Mouse (Mus musculus) neural tube, embryonic 14.5 days (tissue): ENCODE measurements at regions not wholly inside any gene's neighbourhood (a gene's known extent, or its start where the extent isn't known, plus 50 kb on each side); places are given as distances from the start of the nearest gene placed in this dataset.

Experiments used
- ATAC-seq: fragments of 200-750 bp; cut with Nextera tagmentation; 2 replicates; pipeline ENCODE4 v1.8.0; 2017; ENCODE audit warnings: low read depth, mild to moderate bottlenecking, moderate TSS enrichment, moderate library complexity
- H3K27ac ChIP-seq: fragments of 300-500 bp; sonication (generic); 2 replicates; pipeline ENCODE4 v1.5.1; 2014; ENCODE audit warnings: low read depth, mild to moderate bottlenecking, control low read depth, low read length, moderate library complexity, mixed read lengths
- H3K27me3 ChIP-seq: fragments of 300-500 bp; sonication (generic); 2 replicates; pipeline ENCODE4 v1.6.1; 2014; ENCODE audit warnings: low read length; ENCODE audit not compliant: control insufficient read depth, insufficient read depth
- H3K36me3 ChIP-seq: fragments of 300-500 bp; sonication (generic); 2 replicates; pipeline ENCODE4 v1.6.1; 2014; ENCODE audit warnings: low read length, mixed read lengths; ENCODE audit not compliant: control insufficient read depth, insufficient read depth
- H3K4me1 ChIP-seq: fragments of 300-500 bp; sonication (generic); 2 replicates; pipeline ENCODE4 v1.6.1; 2014; ENCODE audit warnings: low read length; ENCODE audit not compliant: control insufficient read depth, insufficient read depth
- H3K4me2 ChIP-seq: fragments of 300-500 bp; sonication (generic); 2 replicates; pipeline ENCODE4 v1.6.1; 2014; ENCODE audit warnings: mild to moderate bottlenecking, low read depth, low read length, control low read depth
- H3K4me3 ChIP-seq: fragments of 300-500 bp; sonication (generic); 2 replicates; pipeline ENCODE4 v1.5.1; 2014; ENCODE audit warnings: low read depth, low read length, control low read depth, mixed read lengths
- H3K9ac ChIP-seq: fragments of 300-500 bp; sonication (generic); replicated peaks from 2 replicates; pipeline ENCODE4 v1.6.1; 2014; ENCODE audit warnings: low read depth, mild to moderate bottlenecking, control low read depth, low read length, mixed read lengths
- H3K9me3 ChIP-seq: fragments of 300-500 bp; sonication (generic); 2 replicates; pipeline ENCODE4 v1.6.1; 2016; ENCODE audit warnings: low read length; ENCODE audit not compliant: control insufficient read depth
- WGBS: fragments of 180-500 bp; shearing (Covaris S2); extraction: QIAGEN DNeasy Blood & Tissue Kit; methylation state at CpG from one replicate; pipeline ENCODE4 v1.1.7; 2014; 5-methylcytosine and 5-hydroxymethylcytosine counted together

GRCm38 (mm10) chr13:40608526-40608925, 129.7 kb downstream of the Tfap2a start:
- no peak for ATAC-seq
- H3K4me2 ChIP-seq, result no peak overlapping the region
- no peak overlapping the region for H3K27ac ChIP-seq
- no peak overlapping the region for H3K9ac ChIP-seq
- WGBS, result 74% methylated on average over 4 of the region's 4 CpGs
- H3K4me1 ChIP-seq, result peaks cover 6% of the 10 kb centered on the region; the same call in 1 of the 2 replicates
- H3K4me3 ChIP-seq, result no peak overlapping the region
- H3K36me3 ChIP-seq, result no peaks in the 10 kb centered on the region
- H3K9me3 ChIP-seq, result no peaks in the 10 kb centered on the region
- no peaks in the 10 kb centered on the region for H3K27me3 ChIP-seq

DNA sequence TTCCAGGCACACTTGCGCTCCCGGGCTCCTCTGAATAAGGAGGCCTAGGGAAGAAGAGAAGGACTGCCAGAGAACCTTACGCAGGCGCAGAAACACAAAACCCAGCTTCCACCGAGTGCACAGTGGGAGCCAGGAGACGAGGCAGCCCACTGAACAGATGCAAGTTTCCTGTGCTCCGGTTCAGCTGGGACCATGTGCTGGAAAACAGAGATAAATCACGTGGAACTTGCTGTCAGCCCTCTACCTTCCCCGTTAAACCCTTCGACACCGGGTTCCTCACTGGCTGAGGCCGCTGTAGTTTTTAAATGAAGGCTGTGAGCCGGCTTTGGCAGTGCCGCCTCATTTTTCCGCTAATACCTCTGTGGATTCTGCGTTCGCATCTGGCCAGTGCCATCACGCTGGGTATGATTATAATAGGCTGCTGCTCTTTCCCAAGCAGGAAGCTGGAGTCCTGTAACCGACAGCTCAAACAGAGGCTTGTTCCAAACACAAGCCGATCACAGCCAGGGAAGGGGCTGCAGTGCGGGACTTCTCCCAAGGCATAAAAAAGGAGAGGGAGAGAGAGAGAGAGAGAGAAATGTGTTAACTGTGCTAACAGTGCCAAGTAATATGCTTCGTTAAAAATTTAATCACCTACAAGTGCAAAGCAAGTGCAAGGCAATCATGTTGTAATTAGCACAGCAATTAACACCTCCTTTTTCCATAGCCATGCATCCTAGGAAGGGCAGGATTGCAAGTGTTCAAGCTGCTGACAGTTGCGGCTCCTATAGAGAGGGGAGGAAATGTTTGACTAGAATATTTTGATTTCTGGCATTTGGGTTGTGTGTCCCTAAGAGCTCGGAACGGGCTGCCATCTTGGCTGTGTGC, 131.5 kb downstream of the Tfap2a start:
- peak overlapping the region; percentile 63; the same call in 1 of the 2 replicates for H3K27ac ChIP-seq
- no peak overlapping the region; the same call in 1 of the 2 replicates for H3K9ac ChIP-seq
- peak overlapping the region; percentile 26 for H3K4me3 ChIP-seq
- no peaks in the 10 kb centered on the region for H3K36me3 ChIP-seq
- peaks cover 6% of the 10 kb centered on the region; the same call in 1 of the 2 replicates for H3K4me1 ChIP-seq
- peak; percentile 87 for ATAC-seq
- no peaks in the 10 kb centered on the region for H3K27me3 ChIP-seq
- H3K9me3 ChIP-seq, result no peaks in the 10 kb centered on the region
- peak overlapping the region; percentile 53 for H3K4me2 ChIP-seq
- 27% methylated on average over 25 of the region's 25 CpGs for WGBS

DNA sequence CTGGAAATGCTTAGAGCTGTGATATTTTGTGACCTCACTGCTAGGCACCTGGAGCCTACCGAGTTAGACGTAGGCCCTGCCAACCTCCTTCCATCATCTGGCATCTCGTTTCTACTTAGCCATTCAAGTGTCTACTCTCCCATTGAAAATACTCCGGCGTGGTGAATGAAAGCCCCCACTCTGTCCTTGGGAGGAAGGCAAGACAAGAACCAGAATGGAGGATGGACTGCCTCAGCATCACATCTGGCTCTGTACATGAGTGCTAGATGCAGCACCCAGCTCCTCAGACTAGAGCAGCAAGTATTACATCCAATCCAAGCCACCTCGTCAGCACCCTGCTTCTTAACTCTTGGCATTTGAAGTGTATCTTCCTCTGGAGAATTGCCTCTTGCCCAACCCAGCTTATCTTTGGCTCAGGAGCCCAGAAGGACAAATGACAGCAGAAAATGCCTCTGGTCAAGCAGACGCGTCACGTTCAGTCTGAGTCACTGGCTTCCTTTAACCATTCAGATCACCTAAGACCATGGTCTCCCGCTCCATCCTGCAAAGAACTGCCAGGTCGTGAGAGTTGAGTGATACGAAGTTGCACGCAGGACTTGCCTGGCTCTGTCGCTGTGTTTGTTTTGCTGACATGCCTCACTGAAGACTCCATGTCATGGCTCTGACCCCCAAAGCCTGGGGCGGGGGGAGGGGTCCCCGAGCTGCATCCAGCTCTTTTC, 132.3 kb downstream of the Tfap2a start:
- 70% methylated on average over 16 of the region's 16 CpGs for WGBS
- Histone ChIP-seq H3K4me1 (peaks cover 6% of the 10 kb centered on the region; the same call in 1 of the 2 replicates), H3K4me2 (peak overlapping the region; percentile 53), H3K36me3 (no peaks in the 10 kb centered on the region), H3K9me3 (no peaks in the 10 kb centered on the region), H3K27ac (peak overlapping the region; percentile 63; the same call in 1 of the 2 replicates), H3K4me3 (peak overlapping the region; percentile 26; the same call in 1 of the 2 replicates), H3K9ac (no peak overlapping the region), H3K27me3 (no peaks in the 10 kb centered on the region)
- ATAC-seq, result no peak; the same call in 1 of the 2 replicates

DNA sequence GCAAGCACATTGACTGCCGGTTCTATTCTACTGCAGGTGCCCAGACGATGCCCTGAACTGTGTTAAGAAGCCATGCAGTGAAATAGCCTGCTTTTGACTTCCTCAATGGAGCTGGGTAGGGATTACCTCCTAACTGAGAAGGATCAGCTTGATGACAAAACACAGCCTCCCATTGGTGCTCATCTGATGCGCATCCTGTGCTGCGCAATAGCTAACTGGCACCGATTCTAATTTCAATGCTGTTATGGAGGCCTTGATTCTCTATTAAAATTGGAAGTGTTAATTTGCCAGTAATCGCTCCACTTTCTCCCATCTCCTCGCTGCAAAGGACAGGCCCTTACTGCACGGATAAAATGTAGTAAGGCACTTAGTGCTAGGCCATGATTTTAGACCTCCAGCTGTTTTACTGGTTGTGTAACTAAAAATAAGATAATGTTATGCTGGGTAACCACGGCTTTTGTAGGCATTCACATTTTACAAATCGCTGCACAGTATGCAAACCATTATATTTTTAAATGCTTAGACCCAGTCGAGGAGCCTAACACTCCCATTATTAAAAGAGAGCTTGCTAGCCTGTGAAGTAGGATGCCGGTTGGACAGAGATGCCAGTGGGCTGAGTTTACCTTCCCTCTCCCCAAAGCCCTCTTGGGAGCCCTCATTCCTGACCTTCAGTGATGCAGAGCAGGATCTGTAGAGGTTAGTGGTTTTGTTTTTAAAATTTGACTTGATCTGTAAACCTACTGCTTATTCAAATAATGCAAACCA, 163.0 kb downstream of the Tfap2a start:
- peak; percentile 49; the same call in 1 of the 2 replicates for ATAC-seq
- Histone ChIP-seq H3K27ac (no peak overlapping the region), H3K4me1 (no peaks in the 10 kb centered on the region), H3K4me3 (no peak overlapping the region), H3K9me3 (no peaks in the 10 kb centered on the region), H3K27me3 (no peaks in the 10 kb centered on the region), H3K4me2 (no peak overlapping the region), H3K36me3 (no peaks in the 10 kb centered on the region), H3K9ac (no peak overlapping the region)
- 61% methylated on average over 12 of the region's 12 CpGs for WGBS

DNA sequence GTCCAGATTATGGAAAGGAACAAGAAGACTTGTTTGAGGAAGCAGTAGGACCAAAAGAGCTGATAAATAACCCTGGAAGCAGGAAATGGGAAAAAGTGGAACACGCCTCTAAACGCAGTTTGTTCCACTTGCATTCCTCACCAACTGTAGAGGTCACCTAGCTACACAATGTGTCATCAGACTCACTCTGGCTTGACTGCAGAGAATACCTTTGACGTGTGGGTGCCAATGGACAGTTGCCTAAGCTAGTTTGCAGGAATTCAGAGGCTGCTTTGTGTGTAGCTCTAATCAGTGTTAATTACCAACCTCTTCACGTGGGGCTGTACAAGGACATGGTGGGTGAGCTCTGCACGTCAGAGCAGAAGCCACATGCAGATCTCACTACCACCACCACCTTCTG, 168.7 kb downstream of the Tfap2a start:
- no peak for ATAC-seq
- Histone ChIP-seq H3K27ac (no peak overlapping the region), H3K4me1 (no peaks in the 10 kb centered on the region), H3K9ac (no peak overlapping the region), H3K36me3 (no peaks in the 10 kb centered on the region), H3K4me2 (no peak overlapping the region), H3K9me3 (no peaks in the 10 kb centered on the region), H3K4me3 (no peak overlapping the region), H3K27me3 (no peaks in the 10 kb centered on the region)
- 49% methylated on average over 5 of the region's 5 CpGs for WGBS

DNA sequence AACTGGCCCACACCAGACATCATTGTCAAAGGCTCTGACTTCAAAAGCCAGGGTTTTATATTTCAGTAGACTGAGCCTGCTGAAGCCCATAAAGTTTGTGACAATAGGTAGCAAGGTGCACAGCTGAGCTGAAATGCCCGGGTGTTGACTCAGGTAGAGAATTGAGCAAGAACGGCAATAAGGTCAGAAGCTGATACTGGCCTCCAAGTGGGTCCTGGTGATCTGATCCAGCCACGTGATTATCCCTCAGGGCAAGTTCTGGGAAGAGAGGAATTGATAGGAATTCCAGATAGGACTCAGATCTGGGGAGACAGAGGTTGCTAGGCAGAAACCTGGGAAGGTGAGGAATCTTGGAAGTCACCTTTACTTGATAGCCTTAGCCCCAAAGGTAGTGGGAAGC, 170.4 kb downstream of the Tfap2a start:
- no peak for ATAC-seq
- no peaks in the 10 kb centered on the region for H3K9me3 ChIP-seq
- no peak overlapping the region for H3K9ac ChIP-seq
- H3K4me3 ChIP-seq, result no peak overlapping the region
- no peaks in the 10 kb centered on the region for H3K36me3 ChIP-seq
- WGBS, result 91% methylated on average over 3 of the region's 3 CpGs
- no peak overlapping the region for H3K27ac ChIP-seq
- no peak overlapping the region for H3K4me2 ChIP-seq
- no peaks in the 10 kb centered on the region for H3K27me3 ChIP-seq
- H3K4me1 ChIP-seq, result no peaks in the 10 kb centered on the region

DNA sequence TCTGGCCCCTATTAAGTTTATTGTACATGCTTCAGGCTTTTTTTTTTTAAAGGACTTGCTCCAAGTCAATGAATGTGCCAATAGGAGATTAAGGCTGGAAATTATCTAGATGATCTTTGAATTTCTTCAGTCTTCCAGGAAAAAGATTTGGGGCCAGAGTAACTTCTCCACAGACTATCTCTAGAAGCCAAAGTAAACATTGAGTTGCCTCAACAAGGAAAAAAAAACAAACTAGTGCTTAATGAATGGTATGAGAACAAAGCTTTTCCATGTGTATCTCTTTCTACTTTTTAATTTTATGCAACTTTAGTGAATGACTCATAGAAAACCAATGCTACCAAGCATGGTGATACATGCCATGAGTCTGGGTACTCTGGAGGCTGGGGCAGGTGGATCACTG, 173.8 kb downstream of the Tfap2a start:
- no peak overlapping the region for H3K27ac ChIP-seq
- ATAC-seq, result no peak

DNA sequence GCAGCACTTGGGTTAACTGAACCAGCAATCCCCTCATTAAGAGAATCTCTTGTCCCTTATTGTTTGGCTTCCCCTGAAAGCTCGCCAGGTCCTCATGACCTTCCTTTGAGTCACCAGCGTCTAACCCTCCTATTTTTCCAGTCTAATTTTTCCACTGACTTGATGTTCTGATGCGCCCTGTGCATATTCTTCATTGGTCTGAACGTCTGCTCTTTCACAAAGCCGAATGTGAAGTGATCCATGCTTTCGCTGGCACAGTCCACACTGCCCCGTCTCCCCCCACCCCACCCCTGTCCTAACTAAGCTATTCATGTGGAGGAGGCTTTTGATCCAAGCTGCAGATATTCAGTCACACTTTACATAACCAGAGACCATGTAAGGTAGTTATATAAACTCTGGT, 183.8 kb downstream of the Tfap2a start:
- Histone ChIP-seq H3K9me3 (no peaks in the 10 kb centered on the region), H3K36me3 (no peaks in the 10 kb centered on the region), H3K27me3 (no peaks in the 10 kb centered on the region), H3K4me3 (no peak overlapping the region), H3K4me2 (no peak overlapping the region), H3K27ac (no peak overlapping the region), H3K4me1 (no peaks in the 10 kb centered on the region), H3K9ac (no peak overlapping the region)
- no peak for ATAC-seq
- 67% methylated on average over 7 of the region's 7 CpGs for WGBS

More for the DNA sequence above, 173.8 kb downstream of the Tfap2a start:
- no peak overlapping the region for H3K4me2 ChIP-seq
- no peak overlapping the region for H3K4me3 ChIP-seq
- no peaks in the 10 kb centered on the region for H3K9me3 ChIP-seq
- H3K4me1 ChIP-seq, result no peaks in the 10 kb centered on the region
- H3K36me3 ChIP-seq, result no peaks in the 10 kb centered on the region
- no peaks in the 10 kb centered on the region for H3K27me3 ChIP-seq
- no peak overlapping the region for H3K9ac ChIP-seq
